Mouse (Mus musculus) kidney, embryonic 15.5 days (tissue): ENCODE data around the gene Gstm6. TPM values are rescaled to one million over a fixed set of nuclear protein-coding genes. Genes with fewer than 3 reads are reported as not detected.
"Not testable (repeated sequence)": the region's sequence is repeated elsewhere in the genome, so short reads cannot be mapped to it uniquely, and the experiment has no call there.

Experiments used
- ATAC-seq: fragments of 200-750 bp; cut with Nextera tagmentation; replicated peaks from 2 replicates; pipeline ENCODE4 v1.8.0; 2017; ENCODE audit warnings: moderate TSS enrichment; ENCODE audit not compliant: low FRiP score
- H3K27ac ChIP-seq: fragments of 300-500 bp; sonication (generic); 2 replicates; pipeline ENCODE4 v1.5.1; 2015; ENCODE audit warnings: mild to moderate bottlenecking, inconsistent platforms
- H3K27me3 ChIP-seq: fragments of 300-500 bp; sonication (generic); 2 replicates; pipeline ENCODE4 v1.6.1; 2015; ENCODE audit warnings: inconsistent platforms
- H3K36me3 ChIP-seq: fragments of 300-500 bp; sonication (generic); 2 replicates; pipeline ENCODE4 v1.6.1; 2015; ENCODE audit warnings: inconsistent platforms
- H3K4me1 ChIP-seq: fragments of 300-500 bp; sonication (generic); 2 replicates; pipeline ENCODE4 v1.6.1; 2015; ENCODE audit warnings: inconsistent platforms
- H3K4me2 ChIP-seq: fragments of 300-500 bp; sonication (generic); 2 replicates; pipeline ENCODE4 v1.6.1; 2015; ENCODE audit warnings: moderate library complexity, mild to moderate bottlenecking, inconsistent platforms
- H3K4me3 ChIP-seq: fragments of 300-500 bp; sonication (generic); replicated peaks from 2 replicates; pipeline ENCODE4 v1.5.1; 2015; ENCODE audit warnings: mild to moderate bottlenecking, inconsistent platforms
- H3K9ac ChIP-seq: fragments of 300-500 bp; sonication (generic); 2 replicates; pipeline ENCODE4 v1.6.1; 2015; ENCODE audit warnings: mild to moderate bottlenecking, inconsistent platforms
- H3K9me3 ChIP-seq: fragments of 300-500 bp; sonication (generic); replicated peaks from 2 replicates; pipeline ENCODE4 v1.6.1; 2016; ENCODE audit warnings: inconsistent platforms
- WGBS: fragments of 180-500 bp; shearing (Covaris S2); methylation state at CpG from one replicate; pipeline ENCODE4 v1.1.7; 2015; ENCODE audit warnings: mixed read lengths; 5-methylcytosine and 5-hydroxymethylcytosine counted together
- polyA plus RNA-seq: library from polyadenylated mRNA; unstranded; fragments of >200 nt; fragmentation: Nextera tagmentation; extraction: Ambion mirVana; gene quantifications from 2 replicates; pipeline ENCODE4 v1.2.1, GENCODE M21; 2015

Gene Gstm6
- polyA plus RNA-seq, 1 experiment from 2014 or later: 7.5 TPM

- Histone ChIP-seq H3K4me1 (peaks cover 3% of the 10 kb centered on the region; the same call in 1 of the 2 replicates), H3K4me2 (no peak overlapping the region), H3K36me3 (no peaks in the 10 kb centered on the region), H3K4me3 (no peak overlapping the region), H3K27ac (no peak overlapping the region), H3K27me3 (no peaks in the 10 kb centered on the region), H3K9ac (no peak overlapping the region), H3K9me3 (no peaks in the 10 kb centered on the region)
- WGBS: over 99% methylated on average over 5 of the region's 5 CpGs
- ATAC-seq: no peak
Measured at GRCm38 (mm10) chr3:107966631-107967030, 23.1 kb upstream of the Gstm6 start.

- H3K27ac ChIP-seq: no peak overlapping the region
- no peak for ATAC-seq
- no peak overlapping the region for H3K4me2 ChIP-seq
- H3K36me3 ChIP-seq: no peaks in the 10 kb centered on the region
- H3K4me3 ChIP-seq: no peak overlapping the region
- no peaks in the 10 kb centered on the region for H3K9me3 ChIP-seq
- 52% methylated on average over 1 of the region's 1 CpGs for WGBS
- H3K27me3 ChIP-seq: no peaks in the 10 kb centered on the region
- no peak overlapping the region for H3K9ac ChIP-seq
- peaks cover 3% of the 10 kb centered on the region; the same call in 1 of the 2 replicates for H3K4me1 ChIP-seq
Measured at GRCm38 (mm10) chr3:107965592-107965991, 22.0 kb upstream of the Gstm6 start.

- 73% methylated on average over 5 of the region's 5 CpGs for WGBS
- Histone ChIP-seq H3K27ac (no peak overlapping the region), H3K36me3 (no peaks in the 10 kb centered on the region), H3K27me3 (no peaks in the 10 kb centered on the region), H3K9me3 (no peaks in the 10 kb centered on the region), H3K4me1 (peaks cover 5% of the 10 kb centered on the region; the same call in 1 of the 2 replicates), H3K4me3 (no peak overlapping the region), H3K9ac (no peak overlapping the region), H3K4me2 (no peak overlapping the region)
- ATAC-seq: no peak
Measured at GRCm38 (mm10) chr3:107964656-107965308, 21.2 kb upstream of the Gstm6 start.

- 84% methylated on average over 4 of the region's 4 CpGs for WGBS
- H3K9ac ChIP-seq: no peak overlapping the region
- no peak overlapping the region for H3K4me2 ChIP-seq
- no peaks in the 10 kb centered on the region for H3K9me3 ChIP-seq
- peaks cover 5% of the 10 kb centered on the region; the same call in 1 of the 2 replicates for H3K4me1 ChIP-seq
- no peak overlapping the region for H3K4me3 ChIP-seq
- ATAC-seq: no peak
- no peak overlapping the region for H3K27ac ChIP-seq
- no peaks in the 10 kb centered on the region for H3K36me3 ChIP-seq
- no peaks in the 10 kb centered on the region for H3K27me3 ChIP-seq
Measured at GRCm38 (mm10) chr3:107964026-107964425, 20.5 kb upstream of the Gstm6 start.

- H3K27me3 ChIP-seq, H3K9ac ChIP-seq, H3K36me3 ChIP-seq, H3K9me3 ChIP-seq, H3K27ac ChIP-seq, H3K4me2 ChIP-seq, H3K4me3 ChIP-seq, ATAC-seq: not testable (repeated sequence)
- peaks cover 13% of the 10 kb centered on the region for H3K4me1 ChIP-seq
- WGBS: 90% methylated on average over 9 of the region's 9 CpGs
Measured at GRCm38 (mm10) chr3:107955260-107955659, 11.7 kb upstream of the Gstm6 start.

GRCm38 (mm10) chr3:107953906-107954305 is 10.4 kb upstream of the Gstm6 start:
- H3K4me2 ChIP-seq: no peak overlapping the region
- H3K4me3 ChIP-seq: no peak overlapping the region
- no peaks in the 10 kb centered on the region for H3K36me3 ChIP-seq
- H3K9ac ChIP-seq: no peak overlapping the region
- ATAC-seq: peak; percentile 20; the same call in 1 of the 2 replicates
- no peaks in the 10 kb centered on the region for H3K9me3 ChIP-seq
- 68% methylated on average over 5 of the region's 5 CpGs for WGBS
- H3K27me3 ChIP-seq: no peaks in the 10 kb centered on the region; the same call in 1 of the 2 replicates
- no peak overlapping the region for H3K27ac ChIP-seq
- H3K4me1 ChIP-seq: peaks cover 10% of the 10 kb centered on the region

- Histone ChIP-seq H3K9ac (no peak overlapping the region), H3K27ac (no peak overlapping the region), H3K9me3 (no peaks in the 10 kb centered on the region), H3K4me3 (no peak overlapping the region), H3K36me3 (no peaks in the 10 kb centered on the region), H3K4me1 (peaks cover 10% of the 10 kb centered on the region), H3K4me2 (no peak overlapping the region), H3K27me3 (no peaks in the 10 kb centered on the region; the same call in 1 of the 2 replicates)
- WGBS: 24% methylated on average over 6 of the region's 6 CpGs
- peak; percentile 79 for ATAC-seq
Measured at GRCm38 (mm10) chr3:107953328-107953755, 9.8 kb upstream of the Gstm6 start.

- Histone ChIP-seq H3K9ac (no peak overlapping the region), H3K4me1 (peaks cover 8% of the 10 kb centered on the region), H3K4me3 (no peak overlapping the region), H3K27me3 (no peaks in the 10 kb centered on the region; the same call in 1 of the 2 replicates), H3K27ac (no peak overlapping the region), H3K4me2 (no peak overlapping the region), H3K9me3 (no peaks in the 10 kb centered on the region), H3K36me3 (no peaks in the 10 kb centered on the region)
- WGBS: 88% methylated on average over 11 of the region's 11 CpGs
- no peak for ATAC-seq
Measured at GRCm38 (mm10) chr3:107950531-107950930, 7.0 kb upstream of the Gstm6 start.

- not testable (repeated sequence) for H3K27ac ChIP-seq, H3K4me2 ChIP-seq, H3K4me3 ChIP-seq, H3K4me1 ChIP-seq, H3K27me3 ChIP-seq, H3K9me3 ChIP-seq, H3K9ac ChIP-seq, H3K36me3 ChIP-seq, ATAC-seq
- 80% methylated on average over 1 of the region's 1 CpGs for WGBS
Measured at GRCm38 (mm10) chr3:107949461-107949860, 5.9 kb upstream of the Gstm6 start.

- H3K9me3 ChIP-seq: no peaks in the 10 kb centered on the region
- no peaks in the 10 kb centered on the region for H3K36me3 ChIP-seq
- no peak for ATAC-seq
- H3K4me3 ChIP-seq: no peak overlapping the region
- H3K4me2 ChIP-seq: no peak overlapping the region
- no peak overlapping the region for H3K27ac ChIP-seq
- no peaks in the 10 kb centered on the region; the same call in 1 of the 2 replicates for H3K27me3 ChIP-seq
- 64% methylated on average over 4 of the region's 4 CpGs for whole genome bisulfite sequencing
- H3K9ac ChIP-seq: no peak overlapping the region
- peaks cover 6% of the 10 kb centered on the region for H3K4me1 ChIP-seq
Measured at GRCm38 (mm10) chr3:107945729-107946128, 2.2 kb upstream of the Gstm6 start.

GRCm38 (mm10) chr3:107941261-107941660 is 2.3 kb downstream of the Gstm6 start:
- Histone ChIP-seq H3K9me3 (no peaks in the 10 kb centered on the region), H3K4me2 (no peak overlapping the region), H3K4me1 (peaks cover 10% of the 10 kb centered on the region), H3K4me3 (no peak overlapping the region), H3K27ac (no peak overlapping the region), H3K36me3 (no peaks in the 10 kb centered on the region), H3K9ac (no peak overlapping the region), H3K27me3 (no peaks in the 10 kb centered on the region)
- 83% methylated on average over 4 of the region's 4 CpGs for WGBS
- no peak for ATAC-seq

GRCm38 (mm10) chr3:107940524-107940923 is 3.0 kb downstream of the Gstm6 start:
- Histone ChIP-seq H3K9me3 (no peaks in the 10 kb centered on the region), H3K4me2 (no peak overlapping the region), H3K4me3 (no peak overlapping the region), H3K4me1 (peaks cover 10% of the 10 kb centered on the region), H3K27me3 (no peaks in the 10 kb centered on the region), H3K27ac (no peak overlapping the region), H3K9ac (no peak overlapping the region), H3K36me3 (no peaks in the 10 kb centered on the region)
- no peak for ATAC-seq
- WGBS: 69% methylated on average over 7 of the region's 7 CpGs

- no peak overlapping the region for H3K4me3 ChIP-seq
- H3K4me2 ChIP-seq: no peak overlapping the region
- ATAC-seq: 0 out of 2 replicates have a peak, but pooled peaks have one; percentile 7
- no peaks in the 10 kb centered on the region for H3K36me3 ChIP-seq
- H3K27me3 ChIP-seq: no peaks in the 10 kb centered on the region
- no peaks in the 10 kb centered on the region for H3K9me3 ChIP-seq
- WGBS: 82% methylated on average over 4 of the region's 4 CpGs
- H3K9ac ChIP-seq: no peak overlapping the region
- H3K4me1 ChIP-seq: peaks cover 10% of the 10 kb centered on the region
- no peak overlapping the region for H3K27ac ChIP-seq
Measured at GRCm38 (mm10) chr3:107939830-107940229, 3.7 kb downstream of the Gstm6 start.
